Mouse (Mus musculus): ENCODE results near the gene Olfr155.

- no peak for TF ChIP-seq CTCF (IDR thresholded peaks at IDR 0.05; ENCODE audit: borderline replicate concordance, insufficient read depth, low read length)
- no peak for TF ChIP-seq POLR2A (IDR thresholded peaks at IDR 0.05; ENCODE audit: low read depth, low read length)
Measured at GRCm38 (mm10) chr4:43884196-43884595, 32.8 kb downstream of the Olfr155 start.

Data from embryonic fibroblast, embryonic 13.5 days (primary cell).